Mouse (Mus musculus) kidney, postnatal 0 days (tissue): ENCODE results near the gene Hc. TPM values are rescaled to one million over a fixed set of nuclear protein-coding genes. Genes with fewer than 3 reads are reported as not detected.

Source experiments
- ATAC-seq: fragments of 200-750 bp; cut with Nextera tagmentation; replicated peaks from 2 replicates; pipeline ENCODE4 v1.8.0; 2017; ENCODE audit warnings: low read depth, moderate number of reproducible peaks, moderate TSS enrichment, moderate library complexity; ENCODE audit not compliant: low FRiP score
- DNase-seq: peaks from one replicate; pipeline ENCODE4 v3.0.0-alpha.2; 2016; ENCODE audit warnings: low spot score
- H3K27ac ChIP-seq: fragments of 300-500 bp; sonication (generic); 2 replicates; pipeline ENCODE4 v1.5.1; 2014; ENCODE audit warnings: mild to moderate bottlenecking
- H3K27me3 ChIP-seq: fragments of 300-500 bp; sonication (generic); 2 replicates; pipeline ENCODE4 v1.6.1; 2014; ENCODE audit warnings: low read length, mixed read lengths; ENCODE audit not compliant: insufficient read depth
- H3K36me3 ChIP-seq: fragments of 300-500 bp; sonication (generic); 2 replicates; pipeline ENCODE4 v1.6.1; 2014; ENCODE audit warnings: low read length, mixed read lengths; ENCODE audit not compliant: insufficient read depth
- H3K4me1 ChIP-seq: fragments of 300-500 bp; sonication (generic); replicated peaks from 2 replicates; pipeline ENCODE4 v1.6.1; 2014; ENCODE audit warnings: antibody characterized with exemption, low read length, mixed read lengths; ENCODE audit not compliant: insufficient read depth
- H3K4me2 ChIP-seq: fragments of 300-500 bp; sonication (generic); 2 replicates; pipeline ENCODE4 v1.6.1; 2014; ENCODE audit warnings: mild to moderate bottlenecking, low read length, moderate library complexity, mixed read lengths
- H3K4me3 ChIP-seq: fragments of 300-500 bp; sonication (generic); replicated peaks from 2 replicates; pipeline ENCODE4 v1.5.1; 2014; ENCODE audit warnings: low read depth, low read length
- H3K9ac ChIP-seq: fragments of 300-500 bp; sonication (generic); 2 replicates; pipeline ENCODE4 v1.6.1; 2014; ENCODE audit warnings: low read depth, low read length
- H3K9me3 ChIP-seq: fragments of 300-500 bp; sonication (generic); replicated peaks from 2 replicates; pipeline ENCODE4 v1.6.1; 2016; ENCODE audit warnings: low read length, inconsistent platforms, mixed read lengths
- CTCF ChIP-seq: IDR thresholded peaks from 2 replicates; pipeline ENCODE4 v1.5.1; 2016; ENCODE audit warnings: antibody characterized with exemption, low read depth, mild to moderate bottlenecking, moderate library complexity
- WGBS: fragments of 180-500 bp; shearing (Covaris S2); extraction: QIAGEN DNeasy Blood & Tissue Kit; methylation state at CpG from one replicate; pipeline ENCODE4 v1.1.7; 2014; 5-methylcytosine and 5-hydroxymethylcytosine counted together
- polyA plus RNA-seq: library from polyadenylated mRNA; unstranded; fragments of >200 nt; fragmentation: Nextera tagmentation; extraction: Ambion mirVana; gene quantifications from 2 replicates; pipeline ENCODE4 v1.2.1, GENCODE M21; 2015

Gene Hc
- polyA plus RNA-seq, 1 experiment from 2014 or later: 0.16 TPM

DNA sequence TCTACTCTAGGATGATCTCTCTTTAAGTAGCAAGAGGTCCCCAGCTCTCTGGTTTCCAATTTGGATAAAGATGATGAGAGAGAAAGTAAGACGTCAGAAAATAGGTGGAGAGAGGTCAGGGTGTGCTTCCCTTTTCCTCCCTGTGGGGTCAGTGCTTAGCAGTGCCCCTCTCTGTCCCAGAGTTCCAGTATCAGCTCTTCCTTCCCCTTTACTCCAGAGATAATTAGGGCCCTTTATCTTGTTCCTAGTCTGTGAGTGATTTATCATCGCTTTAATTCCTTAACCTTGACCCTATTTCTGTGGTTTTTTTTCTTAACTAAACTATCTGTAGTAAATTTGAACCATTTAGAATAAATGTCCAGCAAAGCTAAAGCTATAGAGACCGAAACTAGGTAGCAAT, 43.6 kb upstream of the Hc start:
- no peak overlapping the region for H3K4me2 ChIP-seq
- no peaks in the 10 kb centered on the region for H3K9me3 ChIP-seq
- no peak for ATAC-seq
- H3K4me1 ChIP-seq: no peaks in the 10 kb centered on the region
- no peak for DNase-seq
- no peaks in the 10 kb centered on the region for H3K27me3 ChIP-seq
- no peaks in the 10 kb centered on the region for H3K36me3 ChIP-seq
- 38% methylated on average over 3 of the region's 3 CpGs for WGBS
- no peak overlapping the region for H3K9ac ChIP-seq
- no peak overlapping the region for H3K27ac ChIP-seq
- no peak for TF ChIP-seq CTCF
- H3K4me3 ChIP-seq: no peak overlapping the region

DNA sequence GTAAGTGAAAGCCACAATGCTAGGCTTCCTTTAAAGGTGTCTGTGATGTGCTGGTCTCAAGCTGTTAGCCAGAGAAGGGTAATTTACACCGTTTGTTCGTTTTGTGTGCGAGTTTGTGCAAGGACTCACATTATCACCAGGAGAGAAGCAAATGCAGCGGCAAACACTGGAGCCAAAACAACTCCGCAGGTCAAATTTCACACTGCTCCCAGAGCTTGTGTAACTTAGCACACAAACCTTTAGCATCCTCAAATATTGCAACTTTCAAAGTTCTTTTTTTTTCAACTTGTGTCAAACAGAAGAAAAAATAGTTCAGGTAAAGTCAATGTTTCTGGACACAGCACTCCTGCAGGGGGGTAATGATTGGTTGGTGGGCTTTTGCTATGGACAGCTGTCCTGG, 42.3 kb upstream of the Hc start:
- no peaks in the 10 kb centered on the region for H3K9me3 ChIP-seq
- H3K4me2 ChIP-seq: no peak overlapping the region
- DNase-seq (no peak), ATAC-seq (no peak)
- H3K4me1 ChIP-seq: no peaks in the 10 kb centered on the region
- H3K27ac ChIP-seq: no peak overlapping the region
- H3K4me3 ChIP-seq: no peak overlapping the region
- no peak for TF ChIP-seq CTCF
- no peaks in the 10 kb centered on the region for H3K27me3 ChIP-seq
- WGBS: 32% methylated on average over 5 of the region's 5 CpGs
- no peaks in the 10 kb centered on the region for H3K36me3 ChIP-seq
- H3K9ac ChIP-seq: no peak overlapping the region

DNA sequence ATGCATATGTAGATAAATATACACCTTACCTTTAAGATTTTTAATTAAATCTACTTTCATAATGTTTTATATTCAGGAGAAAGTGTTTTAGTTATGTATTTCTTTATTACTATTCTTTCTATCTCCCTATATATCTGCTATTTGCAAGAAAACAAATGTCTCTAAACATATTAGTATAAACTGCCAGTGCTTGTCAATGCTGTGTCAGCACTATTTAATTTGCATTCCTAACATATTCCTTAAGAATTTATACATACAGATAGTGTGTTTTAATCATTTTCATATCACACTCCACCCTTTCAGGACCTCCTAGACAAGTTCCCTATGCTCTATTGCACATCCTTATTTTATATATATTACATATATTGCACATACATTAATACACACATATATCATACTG, 41.5 kb upstream of the Hc start:
- no peaks in the 10 kb centered on the region for H3K27me3 ChIP-seq
- no peak overlapping the region for H3K27ac ChIP-seq
- no peak overlapping the region for H3K4me2 ChIP-seq
- H3K4me3 ChIP-seq: no peak overlapping the region
- no peak overlapping the region for H3K9ac ChIP-seq
- ATAC-seq: no peak
- TF ChIP-seq CTCF: no peak
- DNase-seq: no peak
- no peaks in the 10 kb centered on the region for H3K4me1 ChIP-seq
- no peaks in the 10 kb centered on the region for H3K9me3 ChIP-seq
- no peaks in the 10 kb centered on the region for H3K36me3 ChIP-seq

DNA sequence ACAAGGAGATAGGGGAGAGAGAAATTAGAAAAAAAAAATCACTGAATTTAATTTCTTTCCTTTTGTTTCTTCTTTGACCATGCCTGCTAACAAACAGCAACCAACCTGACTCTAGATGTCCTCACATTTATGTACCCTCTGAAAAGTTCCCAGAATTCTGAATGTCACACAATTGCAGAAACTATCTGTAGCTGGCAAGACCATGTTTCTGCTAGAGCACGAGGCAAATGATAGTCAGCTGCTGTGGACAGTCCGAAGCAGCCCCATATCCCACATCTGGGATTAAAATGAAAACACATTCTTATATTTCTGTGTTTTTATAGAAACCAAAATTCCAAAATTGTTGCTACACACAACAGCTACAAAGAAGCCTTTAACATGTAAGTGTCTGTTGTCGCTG, 40.2 kb upstream of the Hc start, which contains the start of gene AI182371:
Gene AI182371 (minus strand): TSS at position 101 of the 400 bp plus-strand sequence.
- 89% methylated on average over 3 of the region's 3 CpGs for WGBS
- Histone ChIP-seq H3K9ac (no peak within 1 kb of the TSS), H3K36me3 (no peaks in the 10 kb centered on the region), H3K27ac (no peak within 1 kb of the TSS), H3K4me2 (no peak within 1 kb of the TSS), H3K27me3 (no peaks in the 10 kb centered on the region), H3K9me3 (no peaks in the 10 kb centered on the region), H3K4me3 (no peak within 1 kb of the TSS), H3K4me1 (no peaks in the 10 kb centered on the region)
- DNase-seq (no peak), ATAC-seq (no peak)
- no peak for TF ChIP-seq CTCF

DNA sequence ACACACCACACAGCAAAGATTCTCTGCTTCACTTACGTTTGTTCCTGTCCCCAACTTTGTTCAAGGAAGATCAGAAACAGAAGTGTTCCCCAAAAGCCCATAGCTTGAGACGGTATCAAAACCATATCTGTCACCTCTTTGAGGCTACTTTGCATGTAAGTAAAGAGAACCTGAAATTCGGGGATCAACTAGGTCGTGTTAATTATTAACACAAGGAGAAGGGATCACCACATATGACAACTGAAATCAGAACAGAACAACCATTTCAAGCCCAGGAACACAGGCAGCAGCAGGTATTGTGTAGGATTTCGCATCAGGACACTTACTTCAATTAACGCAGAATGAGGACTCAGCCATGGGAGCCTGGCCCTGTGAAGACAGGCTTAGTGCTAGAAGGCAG, 39.3 kb upstream of the Hc start:
- H3K4me1 ChIP-seq: no peaks in the 10 kb centered on the region
- H3K27ac ChIP-seq: no peak overlapping the region
- no peak overlapping the region for H3K4me3 ChIP-seq
- no peak overlapping the region for H3K4me2 ChIP-seq
- WGBS: 76% methylated on average over 6 of the region's 6 CpGs
- ATAC-seq (no peak), DNase-seq (no peak)
- H3K27me3 ChIP-seq: no peaks in the 10 kb centered on the region
- H3K9me3 ChIP-seq: no peaks in the 10 kb centered on the region
- no peak overlapping the region for H3K9ac ChIP-seq
- TF ChIP-seq CTCF: no peak
- no peaks in the 10 kb centered on the region for H3K36me3 ChIP-seq

DNA sequence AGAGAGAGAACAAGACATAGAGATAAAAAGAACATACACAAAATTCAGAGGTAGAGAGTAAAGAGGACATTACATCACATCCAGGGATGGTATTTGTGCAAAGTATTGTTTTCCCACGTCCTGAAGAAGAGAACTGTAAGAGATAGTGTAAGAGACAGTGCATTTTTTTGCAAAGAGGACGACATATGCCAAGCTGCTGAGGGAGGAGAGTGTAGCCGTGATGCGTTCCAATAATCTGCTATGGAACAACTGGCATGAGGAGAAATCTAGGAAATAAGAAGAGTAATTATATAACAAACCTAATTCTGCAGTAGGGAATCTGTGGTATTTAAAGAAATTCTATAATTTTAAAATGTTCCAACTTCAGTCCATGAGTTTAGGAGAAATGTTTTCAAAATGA, 26.2 kb upstream of the Hc start:
- H3K4me2 ChIP-seq: no peak overlapping the region
- no peaks in the 10 kb centered on the region for H3K36me3 ChIP-seq
- ATAC-seq (no peak), DNase-seq (no peak)
- no peaks in the 10 kb centered on the region for H3K27me3 ChIP-seq
- no peaks in the 10 kb centered on the region for H3K9me3 ChIP-seq
- no peak overlapping the region for H3K9ac ChIP-seq
- WGBS: 69% methylated on average over 4 of the region's 4 CpGs
- TF ChIP-seq CTCF: no peak
- no peak overlapping the region for H3K27ac ChIP-seq
- no peak overlapping the region for H3K4me3 ChIP-seq
- no peaks in the 10 kb centered on the region for H3K4me1 ChIP-seq

DNA sequence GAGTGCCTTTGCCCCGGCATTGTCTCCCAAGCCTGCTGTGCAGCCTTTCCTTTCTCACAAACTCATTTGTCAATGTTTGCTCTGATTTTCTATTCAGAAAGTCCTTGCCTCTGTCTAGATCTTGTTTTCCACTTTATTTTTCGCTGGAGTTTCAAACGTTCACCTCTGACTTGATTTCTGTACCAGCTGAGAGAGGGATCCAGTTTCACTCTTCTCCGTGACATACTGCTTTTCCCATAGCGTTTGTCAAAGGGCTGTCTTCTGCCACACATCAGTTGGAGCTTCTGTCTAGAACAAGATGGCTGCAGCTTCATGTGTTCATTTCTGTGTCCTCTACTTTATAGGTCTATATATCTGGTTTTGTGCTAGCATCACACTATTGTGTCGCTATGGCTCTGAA, 17.9 kb upstream of the Hc start:
- Histone ChIP-seq H3K9ac (no peak overlapping the region), H3K27ac (no peak overlapping the region), H3K4me1 (no peaks in the 10 kb centered on the region), H3K36me3 (no peaks in the 10 kb centered on the region), H3K27me3 (no peaks in the 10 kb centered on the region), H3K9me3 (no peaks in the 10 kb centered on the region), H3K4me3 (no peak overlapping the region), H3K4me2 (no peak overlapping the region)
- no peak for DNase-seq
- WGBS: 53% methylated on average over 6 of the region's 6 CpGs
- TF ChIP-seq CTCF: no peak
- no peak for ATAC-seq
